Mouse (Mus musculus) MEL (cell line): ENCODE results near the gene Gpr35. TPM values are rescaled to one million over a fixed set of nuclear protein-coding genes. Genes with fewer than 3 reads are reported as not detected.

ENCODE experiments used
- DNase-seq: peaks from one replicate; pipeline ENCODE4 v3.0.0; 2011; ENCODE audit warnings: low read depth, low spot score
- H3K27ac ChIP-seq: 2 replicates; pipeline ENCODE4 v1.5.1; 2012; ENCODE audit warnings: low read depth, mild to moderate bottlenecking, control low read depth, low read length, moderate library complexity; ENCODE audit not compliant: control insufficient read depth
- H3K27me3 ChIP-seq, 2 experiments: fragments of 150-350 bp in 1 of 2; sonication (generic) in 1 of 2; 2 replicates each; pipeline ENCODE4 v1.6.1; 2012; ENCODE audit warnings: low read length in 2 of 2, mild to moderate bottlenecking in 2 of 2, improper control_type of control experiment in 1 of 2, moderate library complexity in 1 of 2; ENCODE audit not compliant: insufficient read depth in 2 of 2, control insufficient read depth in 1 of 2
- H3K36me3 ChIP-seq, 2 experiments: 2 replicates each; pipeline ENCODE4 v1.6.1; 2012 to 2014; ENCODE audit warnings: low read length in 2 of 2, improper control_type of control experiment in 1 of 2, inconsistent platforms in 1 of 2, mild to moderate bottlenecking in 1 of 2; ENCODE audit not compliant: insufficient read depth in 2 of 2, control insufficient read depth in 1 of 2
- H3K4me1 ChIP-seq, 2 experiments: fragments of 150-350 bp in 1 of 2; sonication (generic) in 1 of 2; 2 replicates each; pipeline ENCODE4 v1.6.1; 2012; ENCODE audit warnings: low read length in 2 of 2, improper control_type of control experiment in 1 of 2, mild to moderate bottlenecking in 1 of 2; ENCODE audit not compliant: insufficient read depth in 2 of 2, control insufficient read depth in 1 of 2
- H3K4me3 ChIP-seq, 2 experiments: fragments of 150-350 bp in 1 of 2; sonication (generic) in 1 of 2; 2 replicates each; pipeline ENCODE4 v1.5.1; 2012; ENCODE audit warnings: low read depth in 2 of 2, low read length in 2 of 2, mild to moderate bottlenecking in 2 of 2, moderate library complexity in 2 of 2, control low read depth in 1 of 2, improper control_type of control experiment in 1 of 2; ENCODE audit not compliant: control insufficient read depth in 1 of 2, insufficient read depth in 1 of 2
- H3K79me2 ChIP-seq: 2 replicates; pipeline ENCODE4 v1.6.1; 2012; ENCODE audit warnings: mild to moderate bottlenecking, low read length, moderate library complexity; ENCODE audit not compliant: control insufficient read depth, poor library complexity, insufficient read depth
- H3K9ac ChIP-seq: 2 replicates; pipeline ENCODE4 v1.6.1; 2012; ENCODE audit warnings: low read depth, mild to moderate bottlenecking, control low read depth, low read length, moderate library complexity; ENCODE audit not compliant: control insufficient read depth, poor library complexity, severe bottlenecking
- H3K9me3 ChIP-seq: fragments of 150-350 bp; sonication (generic); replicated peaks from 2 replicates; pipeline ENCODE4 v1.6.1; 2012; ENCODE audit warnings: mild to moderate bottlenecking, low read length, improper control_type of control experiment, moderate library complexity; ENCODE audit not compliant: insufficient read depth
- CHD2 ChIP-seq: IDR thresholded peaks from 2 replicates; pipeline ENCODE4 v1.6.1; 2011; ENCODE audit warnings: low read length, improper control_type of control experiment
- CTCF ChIP-seq, 3 experiments: IDR thresholded peaks in 2 of 3; conservative IDR thresholded peaks in 1 of 3; 2 replicates each; pipeline ENCODE4 v1.5.1; 2011 to 2012; ENCODE audit warnings: low read length in 3 of 3, low read depth in 2 of 3, mild to moderate bottlenecking in 2 of 3, improper control_type of control experiment in 1 of 3, inconsistent platforms in 1 of 3, mixed read lengths in 1 of 3, moderate library complexity in 1 of 3; ENCODE audit not compliant: control insufficient read depth in 1 of 3, insufficient read depth in 1 of 3, poor library complexity in 1 of 3, severe bottlenecking in 1 of 3
- EP300 ChIP-seq, 2 experiments: IDR thresholded peaks; 2 replicates each; pipeline ENCODE4 v1.6.1; 2011; ENCODE audit warnings: improper control_type of control experiment in 2 of 2, low read length in 2 of 2, low read depth in 1 of 2, mild to moderate bottlenecking in 1 of 2
- ETS1 ChIP-seq: IDR thresholded peaks from 2 replicates; pipeline ENCODE4 v1.6.1; 2012; ENCODE audit warnings: low read depth, mild to moderate bottlenecking, inconsistent platforms, low read length, improper control_type of control experiment, moderate library complexity
- GATA1 ChIP-seq: IDR thresholded peaks from 2 replicates; pipeline ENCODE4 v1.6.1; 2011; ENCODE audit warnings: low read depth, low read length, improper control_type of control experiment
- KAT2A ChIP-seq: conservative IDR thresholded peaks from 2 replicates; pipeline ENCODE4 v1.6.1; 2012; ENCODE audit warnings: low read depth, low read length, improper control_type of control experiment, inconsistent platforms
- MAX ChIP-seq: IDR thresholded peaks from 2 replicates; pipeline ENCODE4 v1.6.1; 2011; ENCODE audit warnings: low read length, improper control_type of control experiment
- MXI1 ChIP-seq: IDR thresholded peaks from 2 replicates; pipeline ENCODE4 v1.6.1; 2011; ENCODE audit warnings: mild to moderate bottlenecking, low read depth, low read length, improper control_type of control experiment
- MYC ChIP-seq: IDR thresholded peaks from 2 replicates; pipeline ENCODE4 v1.6.1; 2011; ENCODE audit warnings: low read depth, mild to moderate bottlenecking, low read length, improper control_type of control experiment, moderate library complexity
- NELFE ChIP-seq: IDR thresholded peaks from 2 replicates; pipeline ENCODE4 v1.6.1; 2011; ENCODE audit warnings: low read depth, low read length, improper control_type of control experiment
- NRF1 ChIP-seq: IDR thresholded peaks from 2 replicates; pipeline ENCODE4 v1.6.1; 2014; ENCODE audit warnings: low read depth, mild to moderate bottlenecking, inconsistent platforms, low read length, improper control_type of control experiment, moderate library complexity; ENCODE audit not compliant: poor library complexity, insufficient read depth, severe bottlenecking
- POLR2A ChIP-seq, 2 experiments: IDR thresholded peaks; 2 replicates each; pipeline ENCODE4 v1.6.1; 2011 to 2012; ENCODE audit warnings: low read length in 2 of 2, mild to moderate bottlenecking in 2 of 2, control low read depth in 1 of 2, improper control_type of control experiment in 1 of 2, low read depth in 1 of 2, moderate library complexity in 1 of 2; ENCODE audit not compliant: control insufficient read depth in 1 of 2, insufficient read depth in 1 of 2, poor library complexity in 1 of 2
- POLR2AphosphoS2 ChIP-seq: IDR thresholded peaks from 2 replicates; pipeline ENCODE4 v1.6.1; 2011; ENCODE audit warnings: low read length, improper control_type of control experiment
- POLR2AphosphoS5 ChIP-seq: IDR thresholded peaks from 2 replicates; pipeline ENCODE4 v1.6.1; 2012; ENCODE audit warnings: low read depth, borderline replicate concordance, mild to moderate bottlenecking, inconsistent platforms, low read length, moderate library complexity, mixed read lengths
- RCOR1 ChIP-seq: IDR thresholded peaks from 2 replicates; pipeline ENCODE4 v1.6.1; 2012; ENCODE audit warnings: low read depth, mild to moderate bottlenecking, inconsistent platforms, low read length, improper control_type of control experiment
- SIN3A ChIP-seq: IDR thresholded peaks from 2 replicates; pipeline ENCODE4 v1.6.1; 2012; ENCODE audit warnings: low read length, improper control_type of control experiment, inconsistent platforms
- TCF12 ChIP-seq: IDR thresholded peaks from 2 replicates; pipeline ENCODE4 v1.6.1; 2014; ENCODE audit warnings: low read depth, mild to moderate bottlenecking, inconsistent platforms, low read length, improper control_type of control experiment, moderate library complexity
- USF2 ChIP-seq, 2 experiments: IDR thresholded peaks; 2 replicates each; pipeline ENCODE4 v1.6.1; 2011 to 2012; ENCODE audit warnings: improper control_type of control experiment in 2 of 2, low read length in 2 of 2, borderline replicate concordance in 1 of 2, inconsistent platforms in 1 of 2, low read depth in 1 of 2, mild to moderate bottlenecking in 1 of 2; ENCODE audit not compliant: insufficient read depth in 1 of 2
- polyA plus RNA-seq, 2 experiments: library from polyadenylated mRNA; stranded (reverse) in 1 of 2; unstranded in 1 of 2; fragments of >175 nt in 1 of 2; fragments of >200 nt in 1 of 2; gene quantifications; 2 replicates each; pipeline versions ENCODE4 v1.2.1 to v1.2.4; 2012; ENCODE audit warnings: low replicate concordance in 2 of 2, low read depth in 1 of 2; ENCODE audit not compliant: insufficient read length in 2 of 2, insufficient read depth in 1 of 2, missing spikeins in 1 of 2
- total RNA-seq: library from RNA; depleted of rRNA; stranded (reverse); fragments of 300-350 nt; gene quantifications from 2 replicates; pipeline ENCODE4 v1.2.3, GENCODE M21; 2012

The Gpr35 gene
- total and polyA plus RNA-seq, 3 experiments: 0.22 TPM; not detected in 2

- H3K79me2 ChIP-seq: peaks cover 31% of the 10 kb centered on the region
- H3K27ac ChIP-seq: no peak overlapping the region
- no peaks in the 10 kb centered on the region for H3K27me3 ChIP-seq
- H3K4me1 ChIP-seq: peaks cover 13 to 37% of the 10 kb centered on the region in 2 experiments
- TF ChIP-seq TCF12 (no peak), SIN3A (no peak; the same call in 1 of the 2 replicates), POLR2AphosphoS2 (no peak), MAX (no peak), EP300 (IDR thresholded peaks at IDR 0.05; ENCODE audit: low read depth in 1 of 2, low read length in 2 of 2) (no peak), CTCF (IDR thresholded peaks at IDR 0.05 in 2 of 3, conservative IDR thresholded peaks at IDR 0.05 in 1 of 3; ENCODE audit: control insufficient read depth in 1 of 3, insufficient read depth in 1 of 3, low read depth in 2 of 3, low read length in 3 of 3, poor library complexity in 1 of 3, severe bottlenecking in 1 of 3) (no peak), POLR2A (IDR thresholded peaks at IDR 0.05; ENCODE audit: control insufficient read depth in 1 of 2, insufficient read depth in 1 of 2, low read depth in 1 of 2, low read length in 2 of 2, poor library complexity in 1 of 2) (no peak), RCOR1 (no peak), GATA1 (no peak), KAT2A (no peak)
- peak; percentile 72 for DNase-seq
- no peaks in the 10 kb centered on the region for H3K9me3 ChIP-seq
- H3K4me3 ChIP-seq: peak overlapping the region; percentile 72 to 86
- peak overlapping the region; percentile 87 for H3K9ac ChIP-seq
- H3K36me3 ChIP-seq: peaks cover 0 to 20% of the 10 kb centered on the region in 2 experiments; a peak in 3 of 4 replicates
These were observed 38.9 kb upstream of the Gpr35 start for GRCm38 (mm10) chr1:92911721-92912138.

- DNase-seq: peak; percentile 57
- TF ChIP-seq ETS1 (no peak), MYC (no peak), CTCF (IDR thresholded peaks at IDR 0.05 in 2 of 3, conservative IDR thresholded peaks at IDR 0.05 in 1 of 3; ENCODE audit: control insufficient read depth in 1 of 3, insufficient read depth in 1 of 3, low read depth in 2 of 3, low read length in 3 of 3, poor library complexity in 1 of 3, severe bottlenecking in 1 of 3) (peak in 2 of 3 experiments; percentile 3 to 13; a peak in 2 of 6 replicates)
- Histone ChIP-seq H3K79me2 (peaks cover 28% of the 10 kb centered on the region), H3K36me3 (peaks cover 0 to 20% of the 10 kb centered on the region in 2 experiments; a peak in 3 of 4 replicates), H3K4me1 (peaks cover 13 to 37% of the 10 kb centered on the region in 2 experiments), H3K27me3 (no peaks in the 10 kb centered on the region), H3K9ac (no peak overlapping the region), H3K4me3 (peak overlapping the region in 1 of 2 experiments; percentile 86; a peak in 2 of 4 replicates), H3K27ac (no peak overlapping the region), H3K9me3 (no peaks in the 10 kb centered on the region)
These were observed 38.4 kb upstream of the Gpr35 start for GRCm38 (mm10) chr1:92912286-92912685.

GRCm38 (mm10) chr1:92914239-92914638, 36.4 kb upstream of the Gpr35 start:
- no peak for DNase-seq
- H3K9me3 ChIP-seq: no peaks in the 10 kb centered on the region
- no peak for TF ChIP-seq CHD2
- TF ChIP-seq CTCF (IDR thresholded peaks at IDR 0.05 in 2 of 3, conservative IDR thresholded peaks at IDR 0.05 in 1 of 3; ENCODE audit: control insufficient read depth in 1 of 3, insufficient read depth in 1 of 3, low read depth in 2 of 3, low read length in 3 of 3, poor library complexity in 1 of 3, severe bottlenecking in 1 of 3): no peak
- TF ChIP-seq POLR2AphosphoS2: no peak
- TF ChIP-seq MXI1: no peak
- no peak for TF ChIP-seq POLR2AphosphoS5
- TF ChIP-seq NRF1: no peak
- TF ChIP-seq USF2 (IDR thresholded peaks at IDR 0.05; ENCODE audit: borderline replicate concordance in 1 of 2, insufficient read depth in 1 of 2, low read depth in 1 of 2, low read length in 2 of 2): no peak
- TF ChIP-seq NELFE: no peak
- H3K4me1 ChIP-seq: peaks cover 8 to 22% of the 10 kb centered on the region in 2 experiments
- H3K27ac ChIP-seq: no peak overlapping the region
- no peak overlapping the region for H3K4me3 ChIP-seq
- no peaks in the 10 kb centered on the region for H3K27me3 ChIP-seq
- peaks cover 0 to 6% of the 10 kb centered on the region in 2 experiments; a peak in 3 of 4 replicates for H3K36me3 ChIP-seq
- H3K9ac ChIP-seq: no peak overlapping the region
- peaks cover 26% of the 10 kb centered on the region for H3K79me2 ChIP-seq
